Mouse (Mus musculus) heart, adult 8-10 months (tissue): ENCODE results near the gene Gatad2b. TPM values are rescaled to one million over a fixed set of nuclear protein-coding genes. Genes with fewer than 3 reads are reported as not detected.
"Not testable (repeated sequence)": the region's sequence is repeated elsewhere in the genome, so short reads cannot be mapped to it uniquely, and the experiment has no call there.

Experiments
- DNase-seq: peaks from one replicate; pipeline ENCODE4 v3.0.0; 2022; ENCODE audit warnings: low spot score
- total RNA-seq, 4 experiments: library from RNA; stranded (reverse); gene quantifications; 2 replicates each; pipeline ENCODE4 v1.2.4; 2022

The Gatad2b gene
- 10 to 100 TPM; 41.4 to 51.4 (median 46.0) TPM for total RNA-seq

GRCm38 (mm10) chr3:90292345-90293275 lies at the start of gene Gatad2b:
TSS of gene Gatad2b (plus strand) at chr3:90293178.
- peak; percentile 100 for DNase-seq

- no peak for DNase-seq
Observed at GRCm38 (mm10) chr3:90245406-90245805, 47.6 kb upstream of the Gatad2b start.

GRCm38 (mm10) chr3:90247630-90247959 lies 45.4 kb upstream of the Gatad2b start:
- DNase-seq: no peak

DNA sequence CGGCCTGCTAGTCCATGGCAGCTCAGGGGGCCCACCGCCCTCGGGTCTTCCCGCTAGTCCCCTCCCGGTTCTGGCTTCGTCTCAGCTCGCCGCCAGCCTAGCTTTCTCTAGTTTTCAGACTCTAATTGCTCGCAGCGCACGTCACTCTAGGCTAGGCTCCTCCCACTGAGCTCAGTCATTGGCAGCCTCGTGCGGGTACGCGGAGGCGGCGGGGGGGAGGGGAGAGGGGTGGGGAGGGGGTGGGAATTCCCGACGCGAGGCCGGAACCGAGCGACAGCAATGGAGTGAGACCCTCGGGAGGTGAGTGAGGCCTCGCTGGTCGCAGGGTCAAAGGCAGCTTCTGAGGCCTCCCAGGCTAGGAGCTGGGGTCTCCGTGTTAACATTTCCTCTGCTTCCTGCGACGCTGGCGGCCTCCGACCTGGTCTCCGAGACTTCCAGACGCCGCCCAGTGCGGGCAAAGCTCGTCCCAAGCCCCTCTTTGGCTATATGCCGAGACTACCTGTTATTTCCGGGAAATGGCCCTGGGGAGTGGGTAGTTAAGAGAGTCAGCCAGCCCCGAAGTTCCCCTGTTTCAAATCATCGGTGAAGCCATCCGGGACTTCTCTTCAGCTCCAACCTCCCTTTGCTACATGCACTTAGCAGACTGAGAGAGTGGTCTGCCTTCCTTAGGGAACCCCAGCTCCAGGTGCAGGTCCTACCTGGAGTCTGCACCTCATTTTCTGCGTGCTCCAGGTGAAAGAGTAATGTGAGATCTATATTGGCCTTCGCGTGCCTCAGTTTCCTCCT lies 44.8 kb upstream of the Gatad2b start, which contains the start of gene Slc39a1:
Slc39a1 (plus strand) TSS at position 213 of the 786 bp plus-strand sequence.
- peak; percentile 96 for DNase-seq

- peak; percentile 55 for DNase-seq
Observed at GRCm38 (mm10) chr3:90248746-90249100, 44.3 kb upstream of the Gatad2b start.

GRCm38 (mm10) chr3:90250791-90251190 lies 42.2 kb upstream of the Gatad2b start:
- no peak for DNase-seq

DNA sequence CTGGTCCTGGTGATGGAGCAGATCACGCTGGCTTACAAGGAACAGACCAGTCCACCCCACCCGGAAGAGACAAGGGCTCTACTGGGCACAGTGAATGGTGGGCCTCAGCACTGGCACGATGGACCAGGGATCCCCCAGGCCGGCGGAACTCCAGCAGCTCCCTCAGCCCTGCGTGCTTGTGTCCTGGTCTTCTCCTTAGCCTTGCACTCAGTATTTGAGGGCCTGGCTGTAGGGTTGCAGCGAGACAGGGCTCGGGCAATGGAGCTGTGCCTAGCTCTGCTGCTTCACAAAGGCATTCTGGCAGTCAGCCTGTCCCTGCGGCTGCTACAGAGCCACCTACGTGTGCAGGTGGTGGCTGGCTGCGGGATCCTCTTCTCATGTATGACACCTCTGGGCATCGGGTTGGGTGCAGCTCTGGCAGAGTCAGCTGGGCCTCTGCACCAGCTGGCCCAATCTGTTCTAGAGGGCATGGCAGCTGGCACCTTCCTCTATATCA lies 41.2 kb upstream of the Gatad2b start:
- DNase-seq: not testable (repeated sequence)

DNA sequence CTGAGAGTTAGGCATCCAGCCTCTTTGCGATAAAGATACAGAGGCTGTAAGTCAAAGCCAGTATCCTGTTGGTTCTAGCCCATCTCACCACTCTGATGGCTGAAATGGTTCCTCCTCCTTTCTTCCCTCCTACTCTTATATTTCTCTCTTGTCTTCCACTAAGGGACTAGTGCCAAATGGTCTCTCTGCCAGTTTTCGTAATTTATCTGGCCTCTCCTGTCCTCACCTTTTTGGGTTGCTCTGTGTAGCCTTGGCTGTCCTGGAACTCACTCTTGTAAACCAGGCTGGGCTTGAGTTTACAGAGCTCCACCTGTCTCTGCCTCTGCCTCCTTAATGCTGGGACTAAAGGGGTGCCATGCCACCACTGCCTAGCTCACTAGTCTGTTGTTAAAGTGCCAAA lies 40.3 kb upstream of the Gatad2b start:
- DNase-seq: not testable (repeated sequence)

- DNase-seq: not testable (repeated sequence)
Observed at GRCm38 (mm10) chr3:90253174-90253573, 39.8 kb upstream of the Gatad2b start.

GRCm38 (mm10) chr3:90253653-90254418 lies 39.1 kb upstream of the Gatad2b start, which contains the start of gene Crtc2:
TSS of gene Crtc2 (plus strand) at chr3:90254163.
- DNase-seq: peak; percentile 98

DNA sequence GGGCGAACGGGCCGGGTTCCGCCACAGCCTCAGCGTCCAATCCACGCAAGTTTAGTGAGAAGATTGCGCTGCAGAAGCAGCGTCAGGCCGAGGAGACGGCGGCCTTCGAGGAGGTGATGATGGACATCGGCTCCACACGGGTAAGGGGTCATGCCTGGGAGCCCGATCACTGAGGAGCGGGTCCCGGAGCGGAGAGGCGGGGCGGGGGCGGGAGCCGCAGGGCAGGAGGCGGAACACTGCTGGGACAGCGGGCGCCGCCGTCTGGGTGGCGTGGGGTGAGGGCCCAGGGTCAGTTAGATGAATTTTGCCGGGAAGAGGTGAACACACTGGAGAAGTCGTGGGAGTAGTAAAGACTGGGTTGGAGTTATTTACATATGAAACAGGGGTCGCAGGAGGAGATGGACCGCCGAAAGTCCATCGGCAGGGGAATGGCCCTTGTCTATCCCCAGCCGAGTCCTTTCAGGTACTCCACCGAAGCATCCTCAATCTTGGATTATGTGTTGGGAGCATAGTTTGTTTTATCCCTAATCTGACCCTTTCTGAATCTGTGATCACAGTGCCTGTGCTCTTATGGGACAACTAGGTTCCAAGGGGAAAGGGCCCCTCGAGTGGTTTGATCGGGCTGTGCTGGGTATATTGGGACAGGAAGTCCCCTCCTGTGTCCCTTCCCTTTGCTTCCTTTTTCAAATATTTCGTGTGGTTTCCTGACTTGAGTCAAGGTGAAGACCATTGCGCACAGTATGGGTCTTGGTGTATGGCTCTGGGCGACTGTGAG lies 38.4 kb upstream of the Gatad2b start:
- no peak for DNase-seq

DNA sequence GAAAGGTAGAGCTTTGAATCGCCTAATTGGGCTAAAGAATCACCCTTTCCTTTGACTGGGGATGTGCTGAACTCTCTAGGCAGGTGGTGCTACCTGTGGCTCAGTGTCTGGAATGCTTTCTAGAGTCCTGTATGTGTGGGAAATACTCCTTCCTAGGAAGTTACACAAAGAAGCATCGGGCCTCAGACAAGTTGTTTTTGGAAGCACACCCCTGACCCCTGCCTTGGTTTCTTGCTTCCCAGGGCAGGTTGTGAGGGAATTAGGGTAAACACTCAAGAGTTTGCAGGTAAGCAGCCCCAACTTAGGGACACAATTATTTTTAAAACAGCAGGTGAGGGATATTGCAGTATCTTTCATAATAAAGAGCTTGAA lies 37.8 kb upstream of the Gatad2b start:
- DNase-seq: no peak

GRCm38 (mm10) chr3:90255784-90256353 lies 37.1 kb upstream of the Gatad2b start:
- DNase-seq: no peak

- no peak for DNase-seq
Observed at GRCm38 (mm10) chr3:90256731-90257530, 36.0 kb upstream of the Gatad2b start.

GRCm38 (mm10) chr3:90258521-90258920 lies 34.5 kb upstream of the Gatad2b start:
- no peak for DNase-seq

DNA sequence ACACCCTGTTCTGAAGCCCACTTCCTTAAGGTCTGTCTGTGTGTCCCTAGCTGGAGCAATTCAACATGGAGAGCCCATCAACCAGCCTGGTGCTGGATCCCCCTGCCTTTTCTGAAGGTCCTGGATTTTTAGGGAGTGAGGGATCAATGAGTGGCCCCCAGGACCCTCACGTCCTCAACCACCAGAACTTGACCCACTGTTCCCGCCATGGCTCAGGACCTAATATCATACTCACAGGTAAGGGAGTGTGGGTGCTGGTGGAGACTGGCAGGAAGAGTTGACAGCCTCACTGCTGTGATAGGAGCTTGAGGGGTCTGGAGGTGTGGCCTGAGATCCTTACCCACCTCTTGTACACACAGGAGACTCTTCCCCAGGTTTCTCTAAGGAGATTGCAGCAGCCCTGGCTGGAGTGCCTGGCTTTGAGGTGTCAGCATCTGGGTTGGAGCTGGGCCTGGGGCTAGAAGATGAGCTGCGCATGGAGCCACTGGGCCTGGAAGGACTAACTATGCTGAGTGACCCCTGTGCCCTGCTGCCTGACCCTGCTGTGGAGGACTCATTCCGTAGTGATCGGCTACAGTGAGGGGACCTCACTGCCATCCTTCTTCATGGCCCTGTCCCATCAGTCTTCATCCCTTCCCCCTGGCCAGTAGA lies 29.7 kb upstream of the Gatad2b start:
- DNase-seq: no peak

DNA sequence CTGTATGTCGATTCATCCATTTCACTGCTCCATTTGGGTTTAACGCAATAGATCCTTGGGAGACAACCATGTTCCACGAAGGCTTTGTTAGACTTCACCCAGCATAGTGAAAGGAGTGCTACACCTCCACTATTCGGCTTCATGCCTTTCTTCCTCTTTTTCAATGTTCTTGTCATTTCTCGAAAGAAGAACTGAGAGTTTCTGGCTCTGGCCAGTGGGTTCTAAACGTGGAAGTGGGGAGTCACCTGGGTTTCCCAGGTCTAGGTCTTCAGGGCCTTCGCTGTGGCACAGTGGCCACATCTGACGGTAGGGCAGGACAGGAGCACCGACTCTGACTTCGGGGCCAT lies 28.3 kb upstream of the Gatad2b start:
- DNase-seq: no peak

GRCm38 (mm10) chr3:90265034-90265931 lies 27.7 kb upstream of the Gatad2b start, which contains the start of gene Dennd4b:
TSS of gene Dennd4b (plus strand) at chr3:90265185.
- DNase-seq: peak; percentile 90
